Mouse (Mus musculus) CD4-positive, CD25-positive, alpha-beta regulatory T cell, adult 2 months (primary cell): ENCODE results near the gene Tpsab1.

Source experiments
- DNase-seq: peaks from one replicate; pipeline ENCODE4 v3.0.0-alpha.2; 2012; ENCODE audit warnings: low read depth, low spot score

Tpsab1 gene

DNA sequence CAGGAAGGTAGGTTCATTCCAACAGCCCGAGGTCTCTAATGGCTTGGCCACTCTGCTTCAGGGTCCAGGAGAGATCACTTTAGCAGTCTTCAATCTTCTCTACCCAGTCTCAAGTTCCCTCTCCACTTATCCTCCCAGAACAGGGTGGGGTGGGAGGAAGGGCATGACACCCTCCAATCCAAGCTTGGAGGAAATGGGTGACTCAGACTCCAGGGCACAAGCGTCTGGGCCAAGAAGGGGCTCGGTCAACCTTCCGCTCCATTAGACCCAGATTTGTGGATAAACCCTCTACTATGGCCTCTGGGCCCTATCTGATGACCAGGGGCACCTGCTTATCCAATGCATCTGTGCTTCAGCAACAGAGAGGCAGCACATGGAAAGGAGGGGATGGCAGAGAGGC is at the start of gene Tpsab1:
Gene Tpsab1 (minus strand): TSS at position 101 of the 400 bp plus-strand sequence.
- no peak for DNase-seq

DNA sequence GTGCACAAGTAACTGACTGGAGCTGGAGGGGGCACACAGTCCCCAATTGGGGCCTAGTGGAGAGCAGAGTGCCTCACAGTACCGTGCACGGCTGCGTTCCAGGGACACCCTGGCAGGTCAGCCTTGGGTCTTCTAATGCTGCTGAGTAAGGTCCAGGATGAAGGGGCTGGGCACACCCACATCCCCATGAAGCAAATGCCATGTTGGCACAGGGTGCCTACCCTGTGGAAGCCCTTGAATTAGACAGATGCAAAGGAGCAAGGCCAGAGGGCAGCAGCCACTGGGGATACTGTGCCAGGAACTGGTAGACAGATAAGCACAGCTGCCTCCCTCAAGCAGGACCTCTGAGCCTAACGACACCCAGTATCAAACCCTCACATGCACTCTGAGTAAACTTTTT is 49.2 kb upstream of the Tpsab1 start:
- no peak for DNase-seq

DNA sequence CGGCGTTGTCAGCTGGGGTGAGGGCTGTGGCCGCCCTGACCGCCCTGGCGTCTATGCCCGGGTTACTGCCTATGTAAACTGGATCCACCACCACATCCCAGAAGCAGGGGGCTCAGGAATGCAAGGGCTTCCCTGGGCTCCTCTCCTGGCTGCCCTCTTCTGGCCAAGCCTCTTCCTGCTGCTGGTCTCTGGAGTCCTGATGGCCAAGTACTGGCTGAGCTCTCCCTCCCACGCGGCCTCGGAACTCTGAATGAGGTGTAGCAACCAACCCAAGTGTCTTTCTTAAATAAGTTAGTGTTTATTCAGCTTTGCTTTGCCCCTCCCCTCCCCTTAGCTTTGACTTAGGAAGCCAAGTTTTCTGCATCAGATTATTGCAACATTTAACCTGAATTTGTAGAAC is 28.6 kb upstream of the Tpsab1 start:
- no peak for DNase-seq

DNA sequence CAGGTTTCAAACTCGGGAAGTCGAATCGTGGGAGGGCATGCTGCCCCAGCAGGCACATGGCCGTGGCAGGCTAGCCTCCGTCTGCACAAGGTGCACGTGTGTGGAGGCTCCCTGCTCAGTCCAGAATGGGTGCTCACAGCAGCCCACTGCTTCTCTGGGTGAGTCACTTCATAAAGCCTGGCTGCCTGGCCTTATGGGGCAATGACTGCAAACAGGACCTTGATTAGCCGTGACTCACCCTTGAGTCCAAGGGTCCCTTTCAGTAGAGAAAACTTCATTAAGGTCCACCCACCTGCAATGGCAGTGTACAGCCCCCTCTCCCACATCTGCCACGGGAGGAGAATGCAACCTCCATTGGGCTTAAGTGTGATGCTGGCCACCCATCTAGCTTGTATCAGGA is 27.1 kb upstream of the Tpsab1 start:
- DNase-seq: no peak

GRCm38 (mm10) chr17:25368973-25369372 is 23.6 kb upstream of the Tpsab1 start, which contains the start of gene Tpsg1:
Tpsg1 (plus strand) TSS chr17:25369273.
- no peak for DNase-seq

DNA sequence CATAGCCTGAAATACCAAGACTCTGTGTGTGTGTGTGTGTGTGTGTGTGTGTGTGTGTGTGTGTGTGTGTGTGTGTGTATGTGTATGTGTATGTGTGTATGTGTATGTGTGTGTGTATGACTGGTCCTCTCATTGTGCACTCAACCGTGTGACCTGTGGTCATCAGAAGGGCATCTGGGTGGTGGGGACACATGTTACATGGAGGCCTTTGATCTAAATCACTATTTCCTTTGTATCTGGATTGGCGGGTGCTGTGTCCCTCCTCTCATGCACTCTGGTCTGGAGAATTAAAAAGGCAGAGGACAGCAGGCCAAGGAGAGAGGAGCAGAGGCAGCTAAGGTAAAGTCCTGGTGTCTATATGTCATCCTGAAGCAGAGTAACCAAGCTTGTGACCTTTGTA is 20.6 kb upstream of the Tpsab1 start, which contains the start of gene Tpsb2:
Gene Tpsb2 (plus strand): TSS at position 301 of the 400 bp plus-strand sequence.
- DNase-seq: no peak

DNA sequence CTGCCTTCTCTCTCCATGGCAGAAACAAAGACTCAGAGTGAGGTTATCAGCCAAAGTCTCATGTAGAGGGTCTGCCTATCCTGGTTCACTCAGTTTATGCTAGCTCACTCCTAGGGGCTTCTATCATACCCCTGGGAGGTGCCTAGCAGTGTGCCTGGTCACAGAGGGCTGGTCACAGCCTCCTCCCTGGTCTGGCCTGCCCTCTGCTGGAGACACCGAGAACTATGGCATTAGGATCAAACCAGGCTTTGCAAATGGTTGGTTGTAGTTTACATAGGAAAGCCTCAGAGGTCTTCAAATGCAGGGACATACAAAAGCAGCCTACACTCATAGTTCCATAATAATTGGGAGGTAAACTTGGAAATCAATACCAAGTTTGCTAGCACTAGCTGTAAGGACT is 18.4 kb upstream of the Tpsab1 start:
- DNase-seq: peak; percentile 52

DNA sequence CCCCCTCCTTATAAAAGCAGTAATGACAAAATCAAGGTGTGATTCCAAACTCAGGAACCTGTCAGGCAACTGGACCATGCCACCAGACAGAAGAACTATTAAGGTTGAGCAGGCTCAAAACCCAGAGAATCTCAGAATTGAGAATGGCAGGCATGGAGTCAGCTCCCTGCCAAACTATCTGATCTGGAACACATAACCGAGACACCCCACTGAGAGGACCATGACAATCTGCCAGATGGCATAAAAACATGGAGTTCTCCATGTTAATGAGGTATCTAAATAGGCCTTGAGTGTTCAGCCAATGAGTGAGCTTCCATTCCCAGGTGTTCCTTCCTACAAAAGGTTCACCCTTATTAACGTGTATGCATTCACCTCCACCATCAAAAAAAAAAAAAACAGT is 15.9 kb upstream of the Tpsab1 start:
- no peak for DNase-seq

- no peak for DNase-seq
Measured at GRCm38 (mm10) chr17:25341490-25341889, 3.9 kb downstream of the Tpsab1 start.

DNA sequence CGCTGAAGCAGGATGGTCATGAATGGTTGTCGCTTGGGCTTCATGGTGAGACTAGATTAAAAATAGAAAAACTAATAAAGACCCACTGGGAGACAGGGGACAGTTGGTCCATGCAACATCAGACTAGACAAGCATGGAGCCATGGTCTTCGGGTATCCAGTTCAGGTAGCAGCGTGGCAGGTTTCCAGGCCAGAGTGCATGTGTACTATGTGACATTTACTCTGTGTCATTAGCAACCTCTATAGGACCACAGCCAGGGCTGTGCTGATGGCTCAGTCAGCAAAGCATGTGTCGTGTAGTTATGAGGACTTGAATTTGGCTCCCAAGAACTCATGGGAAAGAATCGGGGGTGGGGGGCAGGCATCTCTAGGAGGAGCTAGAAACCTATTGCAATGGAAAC is 5.4 kb downstream of the Tpsab1 start:
- no peak for DNase-seq

- no peak for DNase-seq
Measured at GRCm38 (mm10) chr17:25338218-25338617, 7.1 kb downstream of the Tpsab1 start.

GRCm38 (mm10) chr17:25333943-25334342 is 11.4 kb downstream of the Tpsab1 start:
- peak; percentile 64 for DNase-seq

- no peak for DNase-seq
Measured at GRCm38 (mm10) chr17:25332321-25332720, 13.0 kb downstream of the Tpsab1 start.

GRCm38 (mm10) chr17:25322930-25323329 is 22.4 kb downstream of the Tpsab1 start:
- DNase-seq: no peak

- no peak for DNase-seq
Measured at GRCm38 (mm10) chr17:25320819-25321218, 24.5 kb downstream of the Tpsab1 start.

DNA sequence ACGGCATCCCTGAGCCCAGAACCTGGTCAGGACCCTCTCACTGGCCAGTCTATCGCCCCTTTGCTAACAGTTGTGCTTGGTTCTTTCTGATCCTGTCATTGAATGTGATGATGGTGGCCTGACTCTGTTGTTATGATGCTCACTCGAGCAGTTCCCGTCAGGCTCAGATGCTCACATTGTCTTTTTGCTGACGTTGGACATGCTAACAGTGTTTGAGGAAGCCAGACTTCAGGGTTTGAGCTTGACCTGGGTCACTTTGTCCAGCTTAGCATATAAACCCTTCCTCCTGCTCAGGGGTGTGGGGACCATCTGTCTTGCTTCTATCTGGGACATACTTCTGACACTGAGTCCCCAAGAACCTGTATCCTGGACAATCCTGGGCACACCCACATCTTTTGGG is 27.0 kb downstream of the Tpsab1 start, which contains the start of gene Prss29:
Gene Prss29 (plus strand): TSS at position 301 of the 400 bp plus-strand sequence.
- no peak for DNase-seq

- DNase-seq: no peak
Measured at GRCm38 (mm10) chr17:25308346-25308745, 37.0 kb downstream of the Tpsab1 start, which contains the start of gene Prss28. Prss28 (plus strand) TSS chr17:25308646.

- DNase-seq: no peak
Measured at GRCm38 (mm10) chr17:25298094-25298493, 47.3 kb downstream of the Tpsab1 start, which contains the start of gene Prss34. Prss34 (plus strand) TSS chr17:25298394.

GRCm38 (mm10) chr17:25294111-25294510 is 51.3 kb downstream of the Tpsab1 start:
- DNase-seq: no peak

GRCm38 (mm10) chr17:25293495-25293894 is 51.9 kb downstream of the Tpsab1 start:
- DNase-seq: no peak
